Mouse (Mus musculus) adrenal gland, postnatal 25 days (tissue): ENCODE measurements at regions not wholly inside any gene's neighbourhood (a gene's known extent, or its start where the extent isn't known, plus 50 kb on each side); places are given as distances from the start of the nearest gene placed in this dataset.
"Not testable (repeated sequence)": the region's sequence is repeated elsewhere in the genome, so short reads cannot be mapped to it uniquely, and the experiment has no call there.

Experiments used
- DNase-seq: peaks from one replicate; pipeline ENCODE4 v3.0.0; 2021; ENCODE audit warnings: mixed read lengths

GRCm38 (mm10) chr15:41920270-41920669 is 1786.1 kb downstream of the 9330182O14Rik start:
- no peak for DNase-seq

- DNase-seq: no peak
These were observed 1802.5 kb downstream of the 9330182O14Rik start for GRCm38 (mm10) chr15:41936697-41937096.

- DNase-seq: no peak
These were observed 1811.1 kb downstream of the 9330182O14Rik start for GRCm38 (mm10) chr15:41945226-41945625.

DNA sequence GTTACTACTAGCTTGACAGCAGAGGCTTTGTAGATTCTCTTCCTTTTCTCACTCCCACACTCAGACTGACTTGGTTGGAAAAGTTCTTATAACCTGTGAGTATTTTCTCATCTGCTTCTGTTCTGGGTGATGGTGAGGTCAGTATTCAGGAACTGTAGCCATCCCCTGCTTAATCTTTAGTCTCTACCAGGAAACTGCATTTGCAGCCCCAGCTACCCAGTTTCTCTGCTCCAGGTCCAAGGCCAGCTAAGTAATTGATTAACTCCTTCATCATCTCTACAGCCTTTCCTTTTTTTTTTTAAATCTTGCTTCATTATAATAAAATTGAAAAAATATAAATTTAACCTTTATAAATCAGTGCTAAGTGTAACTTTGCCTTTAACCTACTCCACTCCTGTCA is 1813.7 kb downstream of the 9330182O14Rik start:
- DNase-seq: no peak

DNA sequence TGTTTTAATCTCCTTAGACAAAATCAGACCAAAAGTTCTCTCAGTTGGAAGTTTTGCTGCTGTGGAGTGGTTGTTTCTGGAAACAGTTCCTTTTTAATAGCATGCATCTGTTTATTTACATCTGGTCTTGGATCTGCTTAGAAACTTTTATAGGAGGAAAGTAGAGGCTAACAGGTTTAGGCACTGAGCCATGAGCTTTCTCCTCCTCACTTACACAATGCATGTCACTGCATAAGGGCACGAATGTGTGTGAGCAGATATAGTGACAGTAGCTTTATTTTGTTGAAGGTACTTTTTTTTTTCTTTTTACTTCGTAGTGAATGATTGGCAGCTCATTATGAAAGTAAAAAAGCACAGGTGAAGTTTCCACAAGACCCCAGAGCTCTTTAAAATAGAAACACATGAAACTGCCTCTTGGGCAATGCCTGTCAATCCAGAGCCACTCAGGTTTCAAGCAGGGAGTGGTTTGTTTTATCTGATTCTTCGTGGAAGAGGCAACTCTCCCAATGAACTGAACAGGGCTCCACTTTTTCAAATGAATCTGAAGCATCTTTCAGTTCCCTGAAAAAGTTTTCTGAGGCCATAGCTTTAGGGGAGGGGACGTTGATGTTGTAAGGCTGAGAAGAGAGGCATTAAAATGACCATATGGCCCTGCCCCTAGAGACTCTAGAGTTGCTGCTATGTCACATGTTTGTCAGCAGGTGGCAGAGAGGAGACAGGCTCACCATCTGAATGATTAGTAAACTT is 1814.4 kb downstream of the 9330182O14Rik start:
- no peak for DNase-seq

DNA sequence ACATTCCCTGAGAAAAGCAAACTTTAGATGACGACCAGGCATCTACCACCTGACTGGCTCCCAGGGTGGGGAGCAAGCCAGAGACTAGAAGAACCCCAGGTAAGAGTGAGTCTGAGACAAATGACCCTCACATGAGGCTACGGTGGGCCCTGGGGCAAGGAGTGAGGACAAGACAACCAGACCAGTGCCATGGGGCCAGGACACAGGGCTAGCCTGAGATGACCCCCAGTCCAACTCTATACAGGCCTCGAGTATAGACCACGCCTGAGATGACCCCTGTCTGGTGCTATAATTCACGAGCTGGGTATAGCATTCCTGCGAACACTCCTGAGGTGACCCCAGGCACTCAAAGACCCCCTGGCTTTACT is 1814.9 kb downstream of the 9330182O14Rik start:
- DNase-seq: no peak

DNA sequence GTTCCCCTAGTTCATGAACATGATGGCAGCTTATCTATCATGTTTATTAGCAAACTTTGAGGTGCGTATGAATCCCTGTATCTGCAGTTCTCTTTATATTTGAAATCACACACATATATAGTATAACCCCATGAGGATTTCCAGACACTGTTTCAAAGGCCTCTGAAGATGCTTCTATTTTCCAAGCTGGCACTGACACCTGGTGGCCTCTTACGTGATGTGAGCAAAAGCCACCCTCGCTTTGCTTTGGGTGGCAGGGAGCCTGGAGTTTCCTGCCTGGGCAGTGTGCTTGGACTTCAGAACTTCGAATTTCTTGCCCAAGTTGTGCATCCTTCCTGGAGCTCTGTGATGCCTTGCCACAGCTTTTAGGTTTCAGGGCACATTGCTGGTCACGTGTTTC is 1817.1 kb downstream of the 9330182O14Rik start:
- DNase-seq: peak; percentile 26

- no peak for DNase-seq
These were observed 1826.4 kb downstream of the 9330182O14Rik start for GRCm38 (mm10) chr15:41960597-41960996.

GRCm38 (mm10) chr15:41970877-41971276 is 1836.7 kb downstream of the 9330182O14Rik start:
- no peak for DNase-seq

DNA sequence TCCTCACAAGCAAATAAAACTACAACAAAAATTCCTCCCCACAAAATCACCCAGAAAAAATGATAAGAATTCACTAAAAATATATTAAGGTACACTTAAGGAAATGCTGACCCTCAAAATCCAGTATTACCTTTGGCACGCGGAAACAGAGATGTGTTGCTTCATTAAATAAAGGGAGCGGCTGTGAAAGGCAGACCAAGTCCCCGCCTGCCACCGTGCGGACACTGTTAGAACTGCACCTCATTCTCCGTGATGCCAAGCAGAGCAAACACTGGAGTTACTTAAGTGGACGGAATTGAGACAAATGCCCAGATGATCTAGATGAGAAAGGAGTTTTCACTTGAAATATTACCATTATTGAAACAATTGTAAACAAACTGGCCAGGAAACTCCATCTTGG is 1839.1 kb downstream of the 9330182O14Rik start:
- peak; percentile 88 for DNase-seq

- DNase-seq: no peak
These were observed 1843.0 kb downstream of the 9330182O14Rik start for GRCm38 (mm10) chr15:41977196-41977595.

DNA sequence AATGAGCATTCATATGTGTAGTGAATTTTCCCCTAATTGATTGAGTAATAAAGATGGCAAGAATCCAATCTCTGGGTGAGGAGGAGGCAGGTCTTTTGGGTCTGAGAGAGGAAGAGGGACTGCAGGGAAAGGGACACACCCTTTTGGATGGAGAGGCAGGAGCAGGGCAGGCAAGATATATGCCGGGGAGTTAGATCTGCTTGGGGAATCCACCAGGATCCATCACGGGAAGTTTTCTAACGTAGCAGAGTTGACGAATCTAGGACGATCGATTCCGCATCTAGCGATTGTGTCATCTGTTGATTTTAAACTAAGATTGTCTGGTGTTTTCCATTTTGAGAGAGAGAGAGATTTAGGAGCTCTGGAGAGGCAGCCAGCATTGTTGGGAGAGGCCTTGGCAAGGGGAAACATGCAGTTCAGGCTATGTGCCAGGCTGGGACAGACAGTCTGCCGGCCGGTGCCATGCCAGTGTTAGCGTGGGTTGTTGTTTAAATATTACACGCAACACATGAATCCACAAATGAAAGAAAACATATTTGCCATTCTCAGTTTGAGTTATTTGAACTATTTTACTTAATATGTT is 1843.6 kb downstream of the 9330182O14Rik start:
- DNase-seq: peak; percentile 18

GRCm38 (mm10) chr15:41983261-41983660 is 1849.1 kb downstream of the 9330182O14Rik start:
- DNase-seq: no peak

GRCm38 (mm10) chr15:41984267-41984666 is 1850.1 kb downstream of the 9330182O14Rik start:
- no peak for DNase-seq

GRCm38 (mm10) chr15:41986264-41986663 is 1852.1 kb downstream of the 9330182O14Rik start:
- no peak for DNase-seq

GRCm38 (mm10) chr15:41989065-41989464 is 1854.9 kb downstream of the 9330182O14Rik start:
- no peak for DNase-seq

GRCm38 (mm10) chr15:41991816-41992215 is 1857.7 kb downstream of the 9330182O14Rik start:
- no peak for DNase-seq

DNA sequence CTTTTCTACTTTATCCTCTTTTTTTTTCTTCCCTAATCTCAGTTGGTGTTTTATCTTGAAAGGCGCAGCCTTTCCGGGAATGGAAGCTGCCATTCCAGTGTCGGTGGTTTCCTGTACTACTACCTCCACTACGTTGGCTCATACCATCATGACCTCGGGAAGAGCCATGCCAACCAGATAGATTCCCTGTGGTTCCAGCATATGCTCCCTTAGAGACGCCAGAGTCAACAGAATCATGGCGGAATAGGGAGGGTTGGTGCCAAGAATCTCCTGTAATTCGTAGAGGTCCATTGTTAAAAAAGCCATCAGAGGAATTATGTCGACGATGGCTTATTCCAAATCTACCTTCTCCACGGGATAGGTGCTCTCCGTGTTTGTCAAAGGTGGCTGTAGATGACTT is 1898.1 kb downstream of the 9330182O14Rik start:
- not testable (repeated sequence) for DNase-seq

DNA sequence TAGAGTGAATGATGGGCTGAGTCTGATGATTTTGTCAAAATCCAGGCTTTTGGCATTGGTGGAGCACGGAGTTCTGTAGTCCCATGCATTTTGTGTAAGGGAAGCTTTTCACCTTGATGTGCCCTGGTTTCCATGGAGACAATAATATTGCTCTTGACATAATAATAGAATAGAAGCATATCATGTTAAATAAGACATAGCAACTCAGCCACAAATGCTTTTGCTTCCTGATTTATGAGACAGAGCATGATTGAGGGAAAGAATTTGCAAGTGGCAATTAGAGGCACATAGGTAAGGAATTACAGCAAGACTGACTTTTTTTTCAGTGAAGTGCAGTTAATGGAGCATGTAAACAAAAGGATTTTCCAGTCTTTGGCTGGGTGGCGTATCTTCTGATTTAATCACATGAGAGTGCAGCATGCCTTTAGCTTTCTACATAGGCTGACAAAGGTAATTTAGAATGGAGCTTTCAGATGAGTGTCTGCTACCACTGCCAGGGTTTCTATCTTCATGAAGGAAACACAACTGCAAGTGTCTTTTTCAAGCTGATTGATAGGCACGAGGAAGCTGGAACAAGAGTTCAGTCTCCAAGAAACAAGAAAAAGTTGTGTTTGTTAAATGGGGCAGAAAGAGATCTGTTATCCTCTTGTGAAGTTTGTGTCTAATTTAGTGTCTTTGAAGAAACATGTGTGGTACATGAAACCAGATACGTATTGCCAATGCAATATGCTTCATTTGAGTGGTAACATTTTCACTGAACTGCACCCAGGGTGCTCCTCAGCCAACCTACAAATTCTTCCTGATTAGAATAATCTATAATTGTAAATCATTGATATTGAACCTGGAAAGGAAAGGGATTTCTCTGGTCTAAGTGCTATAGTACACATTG is 1913.2 kb downstream of the 9330182O14Rik start:
- DNase-seq: no peak

DNA sequence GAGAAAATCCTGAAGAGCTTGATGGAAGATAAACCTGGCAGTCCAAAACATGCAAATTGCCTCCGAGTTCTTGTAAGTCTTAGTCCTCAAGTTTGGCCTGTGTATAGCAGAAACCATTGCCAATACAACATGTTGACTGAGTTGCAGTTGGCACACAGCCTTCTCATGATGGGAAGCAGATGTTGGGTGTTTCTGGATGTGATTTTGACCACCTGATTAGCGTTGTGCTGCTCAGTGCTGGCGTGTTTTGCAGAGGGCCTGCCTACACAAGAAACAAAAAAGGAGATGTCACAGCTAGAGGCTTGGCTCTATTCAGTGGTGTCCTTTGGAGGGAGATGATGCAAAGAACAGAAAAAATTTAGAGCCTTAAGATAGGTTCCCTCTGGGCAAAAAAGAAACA is 1922.6 kb downstream of the 9330182O14Rik start:
- no peak for DNase-seq

GRCm38 (mm10) chr15:42068207-42068831 is 1934.2 kb downstream of the 9330182O14Rik start:
- no peak for DNase-seq

- no peak for DNase-seq
These were observed 1934.9 kb downstream of the 9330182O14Rik start for GRCm38 (mm10) chr15:42069072-42069471.

GRCm38 (mm10) chr15:42073486-42073885 is 1939.3 kb downstream of the 9330182O14Rik start:
- no peak for DNase-seq
